ENCODE assay signal across 18 mouse cellular contexts in the genomic region with DNA sequence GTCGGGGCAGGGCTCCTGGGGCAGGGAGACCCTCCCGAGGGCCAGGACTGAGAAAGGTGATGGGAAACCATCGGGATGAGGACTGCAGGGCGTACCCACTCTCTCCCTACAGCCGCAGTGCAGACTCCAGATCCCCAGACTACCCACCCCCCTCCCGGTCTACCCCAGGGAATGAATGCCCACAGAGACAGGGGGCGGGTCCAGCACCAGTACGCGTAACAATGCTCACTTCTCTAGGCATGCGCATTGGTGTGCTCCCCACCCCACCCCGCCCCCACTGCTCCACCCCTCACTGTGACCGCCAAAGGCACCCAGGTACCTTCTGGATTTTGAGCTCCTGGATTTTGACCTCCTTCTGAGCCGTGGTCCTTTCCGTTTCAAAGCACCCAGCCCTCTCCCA. TPM values are rescaled to one million over a fixed set of nuclear protein-coding genes. Genes with fewer than 3 reads are reported as not detected.
A peak's percentile ranks its signal among the peaks of the same experiment; 100 is the strongest.
DNase-seq lines count a peak whose midpoint lies in the region; ATAC-seq lines count a peak whose summit lies in the region.
"Had no signal": no experiment of that assay in that cellular context is flagged by ENCODE, and none has a peak within 500 bp of the region (broad histone marks: within the 10 kb centered on the region; RNA-seq: fewer than 3 reads in every experiment).

No protein-coding gene starts in this region.

- no peak overlapping the region for H3K9ac ChIP-seq in hindbrain, embryonic 12.5 days
- H3K9ac ChIP-seq in midbrain, embryonic 15.5 days, result no peak overlapping the region
- H3K9ac ChIP-seq: embryonic facial prominence, embryonic 13.5 days; limb, embryonic 12.5 days; liver, postnatal 0 days had no signal

- peak overlapping the region; percentile 19 for H3K4me2 ChIP-seq in hindbrain, embryonic 12.5 days (replicated peaks)
- H3K4me2 ChIP-seq in midbrain, embryonic 15.5 days, result peak overlapping the region; percentile 20
- H3K4me2 ChIP-seq: embryonic facial prominence, embryonic 13.5 days; limb, embryonic 12.5 days had no signal

- H3K9me3 ChIP-seq in embryonic facial prominence, embryonic 10.5 days, result no peaks in the 10 kb centered on the region
- no peaks in the 10 kb centered on the region for H3K9me3 ChIP-seq in hindbrain, embryonic 12.5 days (replicated peaks)
- no peaks in the 10 kb centered on the region for H3K9me3 ChIP-seq in midbrain, embryonic 15.5 days
- H3K9me3 ChIP-seq: embryonic facial prominence, embryonic 13.5 days; limb, embryonic 12.5 days had no signal

- peaks cover 38% of the 10 kb centered on the region for H3K4me1 ChIP-seq in embryonic facial prominence, embryonic 10.5 days
- H3K4me1 ChIP-seq in hindbrain, embryonic 12.5 days, result peaks cover 29% of the 10 kb centered on the region
- peaks cover 20% of the 10 kb centered on the region for H3K4me1 ChIP-seq in midbrain, embryonic 15.5 days

- H3K27ac ChIP-seq in embryonic facial prominence, embryonic 10.5 days (replicated peaks), result no peak overlapping the region
- H3K27ac ChIP-seq in hindbrain, embryonic 12.5 days, result no peak overlapping the region
- no peak overlapping the region for H3K27ac ChIP-seq in midbrain, embryonic 15.5 days
- H3K27ac ChIP-seq: embryonic facial prominence, embryonic 13.5 days; heart, adult 2 months; limb, embryonic 12.5 days had no signal

- peak; percentile 82 for DNase-seq in ES-CJ7 (ENCODE audit: low read depth, low spot score)
- no peak for DNase-seq in embryonic facial prominence, embryonic 10.5 days (ENCODE audit: low spot score)
- no peak for DNase-seq in spleen, postnatal 14 days (ENCODE audit: low spot score in 2 of 2)
- no peak for DNase-seq in layer of hippocampus, postnatal 36 days
- DNase-seq: cerebellum, postnatal 14 days; heart, adult 2 months; heart, postnatal 10 days; kidney, adult 11 months; kidney, postnatal 36 days; liver, postnatal 0 days; lung, postnatal 4 days; thymus, adult 2 months had no signal

- WGBS in embryonic facial prominence, embryonic 10.5 days, result 53% methylated on average over 14 of the region's 14 CpGs
- WGBS in hindbrain, embryonic 12.5 days, result 48% methylated on average over 14 of the region's 14 CpGs
- 41% methylated on average over 14 of the region's 14 CpGs for WGBS in midbrain, embryonic 15.5 days

- ATAC-seq in hindbrain, embryonic 12.5 days (ENCODE audit: low FRiP score), result peak; percentile 33
- no peak for ATAC-seq in midbrain, embryonic 15.5 days (replicated peaks)
- no peak for ATAC-seq in CD4-positive, CD25-positive, alpha-beta regulatory T cell, adult 4 months
- ATAC-seq: liver, postnatal 0 days had no signal

- H3K4me3 ChIP-seq in embryonic facial prominence, embryonic 10.5 days, result 0 out of 2 replicates have a peak overlapping the region, but pooled peaks have one; percentile 17
- H3K4me3 ChIP-seq in hindbrain, embryonic 12.5 days, result peak overlapping the region; percentile 5; the same call in 1 of the 2 replicates
- H3K4me3 ChIP-seq in midbrain, embryonic 15.5 days, result peak overlapping the region; percentile 19
- H3K4me3 ChIP-seq: embryonic facial prominence, embryonic 13.5 days; heart, adult 2 months; limb, embryonic 12.5 days; myocyte had no signal

- H3K36me3 ChIP-seq in embryonic facial prominence, embryonic 10.5 days (replicated peaks), result peaks cover 73% of the 10 kb centered on the region
- peaks cover 40% of the 10 kb centered on the region for H3K36me3 ChIP-seq in hindbrain, embryonic 12.5 days
- H3K36me3 ChIP-seq in midbrain, embryonic 15.5 days (replicated peaks), result no peaks in the 10 kb centered on the region

- no peaks in the 10 kb centered on the region for H3K27me3 ChIP-seq in embryonic facial prominence, embryonic 10.5 days (replicated peaks; ENCODE audit: low read depth, poor library complexity, severe bottlenecking)
- H3K27me3 ChIP-seq in hindbrain, embryonic 12.5 days, result no peaks in the 10 kb centered on the region
- H3K27me3 ChIP-seq in midbrain, embryonic 15.5 days (replicated peaks), result no peaks in the 10 kb centered on the region
- H3K27me3 ChIP-seq: embryonic facial prominence, embryonic 13.5 days; limb, embryonic 12.5 days had no signal

RNA-seq across cellular contexts. Expression of gene 2610318N02Rik, which starts 3.4 kb away (rescaled TPM):
- 170 and 185 TPM in 2 replicates for polyA plus RNA-seq in embryonic facial prominence, embryonic 10.5 days (2016; fragmentation: Nextera tagmentation; extraction: Ambion mirVana)
- polyA plus RNA-seq in hindbrain, embryonic 12.5 days (2016; fragmentation: Nextera tagmentation; extraction: Ambion mirVana), result 55.0 and 60.0 TPM in 2 replicates
- polyA plus RNA-seq in midbrain, embryonic 15.5 days (2015; fragmentation: Nextera tagmentation; extraction: Ambion mirVana), result 15.2 and 15.6 TPM in 2 replicates
- polyA plus RNA-seq in CD4-positive, CD25-positive, alpha-beta regulatory T cell, adult 4 months (2017; shearing (Covaris generic)), result 1 to 10 TPM; 3.7 to 5.4 TPM
- 1 to 10 TPM in 1 of 2 experiments, under 1 TPM in 1; 0.94 to 1.4 TPM for total RNA-seq in layer of hippocampus, postnatal 36 days (2021)
- total RNA-seq: heart, adult 2 months had no signal

RNA-seq across cellular contexts. Expression of gene Ppil2, which starts 10.5 kb away (rescaled TPM):
- polyA plus RNA-seq in embryonic facial prominence, embryonic 10.5 days (2016; fragmentation: Nextera tagmentation; extraction: Ambion mirVana), result 150 TPM in 2 replicates
- 154 and 157 TPM in 2 replicates for polyA plus RNA-seq in hindbrain, embryonic 12.5 days (2016; fragmentation: Nextera tagmentation; extraction: Ambion mirVana)
- polyA plus RNA-seq in midbrain, embryonic 15.5 days (2015; fragmentation: Nextera tagmentation; extraction: Ambion mirVana), result 146 and 156 TPM in 2 replicates
- polyA plus RNA-seq in CD4-positive, CD25-positive, alpha-beta regulatory T cell, adult 4 months (2017; shearing (Covaris generic)), result 100 to 1,000 TPM; 221 to 254 TPM
- total RNA-seq in layer of hippocampus, postnatal 36 days (2021), result 100 to 1,000 TPM in 1 of 2 experiments, 10 to 100 TPM in 1; 84.9 to 102 TPM

RNA-seq across cellular contexts. Expression of gene Sdf2l1, which starts 10.6 kb away (rescaled TPM):
- polyA plus RNA-seq in embryonic facial prominence, embryonic 10.5 days (2016; fragmentation: Nextera tagmentation; extraction: Ambion mirVana), result 107 and 118 TPM in 2 replicates
- polyA plus RNA-seq in hindbrain, embryonic 12.5 days (2016; fragmentation: Nextera tagmentation; extraction: Ambion mirVana), result 57.6 and 67.0 TPM in 2 replicates
- polyA plus RNA-seq in midbrain, embryonic 15.5 days (2015; fragmentation: Nextera tagmentation; extraction: Ambion mirVana), result 29.8 and 32.7 TPM in 2 replicates
- polyA plus RNA-seq in CD4-positive, CD25-positive, alpha-beta regulatory T cell, adult 4 months (2017; shearing (Covaris generic)), result 10 to 100 TPM; 19.7 to 22.9 TPM
- total RNA-seq in layer of hippocampus, postnatal 36 days (2021), result 10 to 100 TPM; 36.6 to 52.7 TPM

RNA-seq across cellular contexts. Expression of gene Ydjc, which starts 22.9 kb away (rescaled TPM):
- polyA plus RNA-seq in embryonic facial prominence, embryonic 10.5 days (2016; fragmentation: Nextera tagmentation; extraction: Ambion mirVana), result 6.7 and 7.5 TPM in 2 replicates
- 14.0 and 17.5 TPM in 2 replicates for polyA plus RNA-seq in hindbrain, embryonic 12.5 days (2016; fragmentation: Nextera tagmentation; extraction: Ambion mirVana)
- polyA plus RNA-seq in midbrain, embryonic 15.5 days (2015; fragmentation: Nextera tagmentation; extraction: Ambion mirVana), result 37.3 and 43.7 TPM in 2 replicates
- polyA plus RNA-seq in CD4-positive, CD25-positive, alpha-beta regulatory T cell, adult 4 months (2017; shearing (Covaris generic)), result 1 to 10 TPM; 6.9 to 8.4 TPM
- 10 to 100 TPM; 27.2 to 29.3 TPM for total RNA-seq in layer of hippocampus, postnatal 36 days (2021)

RNA-seq across cellular contexts. Expression of gene Ccdc116, which starts 25.5 kb away (rescaled TPM):
- 0.55 and 0.57 TPM in 2 replicates for polyA plus RNA-seq in embryonic facial prominence, embryonic 10.5 days (2016; fragmentation: Nextera tagmentation; extraction: Ambion mirVana)
- 0.79 and 1.6 TPM in 2 replicates for polyA plus RNA-seq in hindbrain, embryonic 12.5 days (2016; fragmentation: Nextera tagmentation; extraction: Ambion mirVana)
- polyA plus RNA-seq in midbrain, embryonic 15.5 days (2015; fragmentation: Nextera tagmentation; extraction: Ambion mirVana), result 2.9 and 3.7 TPM in 2 replicates
- 1 to 10 TPM in 1 of 2 experiments, under 1 TPM in 1; 0.58 to 1.4 TPM for polyA plus RNA-seq in CD4-positive, CD25-positive, alpha-beta regulatory T cell, adult 4 months (2017; shearing (Covaris generic))
- total RNA-seq in layer of hippocampus, postnatal 36 days (2021), result 1 to 10 TPM; 1.5 to 1.7 TPM
